Mouse (Mus musculus): ENCODE data around the gene Hecw2.

- TF ChIP-seq CTCF (conservative IDR thresholded peaks at IDR 0.05; ENCODE audit: insufficient read depth, insufficient read length, low read depth, low read length) (no peak), POLR2A (IDR thresholded peaks at IDR 0.05; ENCODE audit: low read depth, low read length) (no peak)
These were observed 120.5 kb downstream of the Hecw2 start for GRCm38 (mm10) chr1:54074456-54074855.

Data from kidney, adult 2 months (tissue).